Mouse (Mus musculus): ENCODE measurements at regions not wholly inside any gene's neighbourhood (a gene's known extent, or its start where the extent isn't known, plus 50 kb on each side); places are given as distances from the start of the nearest gene placed in this dataset.

DNA sequence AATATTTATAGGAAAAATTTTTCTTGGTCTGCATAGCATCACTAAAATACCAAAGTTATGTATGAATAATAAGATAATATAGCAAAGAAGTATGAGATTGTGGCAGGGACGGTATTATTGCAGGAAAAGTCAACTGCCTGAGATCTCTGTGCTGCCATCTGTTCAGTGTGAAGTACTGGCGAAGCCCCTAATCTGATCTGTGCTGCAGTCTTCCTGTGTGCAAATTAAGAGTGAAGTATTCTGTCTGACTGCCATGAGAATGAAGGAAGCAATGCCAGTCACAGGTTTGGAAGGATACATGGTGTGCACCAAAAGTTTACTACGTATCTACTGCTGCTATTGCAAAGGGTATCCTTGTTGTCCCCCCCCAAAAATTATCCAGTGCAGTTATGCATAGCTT, 501.5 kb downstream of the Rab28 start:
- DNase-seq (ENCODE audit: low spot score), result no peak

DNA sequence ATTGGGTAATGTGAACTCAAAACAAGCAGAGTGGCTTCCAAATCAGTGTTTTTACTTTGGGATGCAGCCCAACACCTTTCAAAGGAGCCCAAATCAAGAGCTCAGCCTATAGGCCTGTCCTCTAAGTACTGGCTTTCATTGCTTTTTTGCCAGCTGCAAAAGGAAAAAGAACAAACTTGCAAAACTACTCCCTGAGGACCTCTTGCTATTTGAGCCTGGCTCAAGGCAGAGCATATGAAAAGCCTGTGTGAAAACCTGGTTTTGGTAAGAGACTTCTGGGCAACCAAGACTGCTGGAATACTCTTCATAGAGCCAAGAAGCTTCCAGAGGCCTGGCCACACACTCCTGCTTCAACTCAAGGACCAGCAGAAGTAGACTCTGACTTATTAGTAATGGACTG, 503.5 kb downstream of the Rab28 start:
- no peak for DNase-seq (ENCODE audit: low spot score)

DNA sequence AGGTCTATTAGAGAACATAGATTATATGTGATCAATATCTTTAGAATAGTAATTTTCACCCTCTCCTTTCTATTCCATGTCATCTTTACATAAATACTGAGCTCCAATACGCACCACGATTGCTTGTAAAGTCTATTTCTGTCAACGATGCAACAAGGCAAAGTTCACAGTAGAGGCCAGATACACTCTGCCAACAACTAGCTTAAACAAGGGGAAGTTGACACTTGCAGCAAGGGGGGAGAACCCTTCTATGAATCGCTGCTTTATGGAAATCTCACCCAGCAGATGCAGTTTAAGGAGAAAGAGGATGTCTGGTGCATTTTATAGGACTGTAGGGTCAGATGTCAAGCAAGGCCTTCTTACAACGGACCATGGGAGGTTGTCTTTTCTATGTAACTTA, 520.8 kb downstream of the Rab28 start:
- no peak for DNase-seq (ENCODE audit: low spot score)

DNA sequence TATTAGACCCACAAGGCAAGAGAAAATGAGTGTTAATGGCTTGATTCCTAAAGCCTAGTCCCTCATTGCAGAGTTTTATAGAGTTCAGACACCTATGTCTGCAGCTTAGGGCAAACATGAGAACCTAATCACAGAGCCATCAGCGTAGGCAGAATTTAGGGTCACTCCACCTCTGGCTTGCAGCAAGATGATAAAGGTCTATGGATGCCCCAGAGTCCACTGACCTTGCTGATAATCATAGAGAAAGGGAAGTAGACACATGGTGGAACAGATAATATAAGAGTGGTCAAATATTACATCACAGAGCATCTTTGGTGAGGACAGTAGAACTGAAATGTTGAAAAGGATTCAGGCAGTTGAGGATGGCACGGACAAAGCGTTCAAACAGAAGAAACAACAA, 530.7 kb downstream of the Rab28 start:
- no peak for DNase-seq (ENCODE audit: low spot score)

DNA sequence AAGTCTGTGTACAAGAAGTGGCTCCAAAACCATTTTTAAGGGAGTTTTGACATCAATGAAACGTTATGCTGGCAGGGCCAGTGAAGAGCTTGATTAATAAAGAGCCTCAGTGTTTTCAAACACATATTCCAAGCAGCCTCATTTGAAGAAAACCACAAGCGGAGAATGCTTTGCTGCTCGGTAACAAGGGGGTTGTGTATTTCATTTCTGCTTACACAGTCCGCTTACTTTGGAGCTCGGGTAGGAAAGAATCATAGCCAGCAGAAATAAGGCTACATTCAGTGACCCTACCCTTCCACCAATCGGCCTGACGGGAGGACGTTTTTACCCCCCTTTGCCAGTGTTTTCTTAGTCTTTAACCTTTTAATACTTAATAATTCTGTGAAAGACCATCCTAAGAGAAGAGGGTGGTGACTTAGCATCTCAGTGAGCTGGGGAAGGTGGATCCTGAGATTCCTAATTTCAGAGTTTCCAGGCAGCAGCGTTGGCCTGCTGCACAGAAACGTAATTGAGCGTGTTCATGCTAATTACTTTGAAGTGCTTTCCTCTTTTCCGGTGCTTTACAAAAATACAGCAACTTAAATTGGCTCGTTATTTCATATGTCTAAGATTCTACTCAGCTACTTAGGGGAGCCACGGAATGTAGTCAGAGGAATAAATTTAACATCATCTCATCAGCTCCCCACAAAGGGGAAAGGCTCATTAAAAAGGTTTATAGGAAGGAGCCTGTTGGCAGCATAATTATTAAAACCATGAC, 541.9 kb downstream of the Rab28 start:
- no peak for DNase-seq (ENCODE audit: low spot score)

DNA sequence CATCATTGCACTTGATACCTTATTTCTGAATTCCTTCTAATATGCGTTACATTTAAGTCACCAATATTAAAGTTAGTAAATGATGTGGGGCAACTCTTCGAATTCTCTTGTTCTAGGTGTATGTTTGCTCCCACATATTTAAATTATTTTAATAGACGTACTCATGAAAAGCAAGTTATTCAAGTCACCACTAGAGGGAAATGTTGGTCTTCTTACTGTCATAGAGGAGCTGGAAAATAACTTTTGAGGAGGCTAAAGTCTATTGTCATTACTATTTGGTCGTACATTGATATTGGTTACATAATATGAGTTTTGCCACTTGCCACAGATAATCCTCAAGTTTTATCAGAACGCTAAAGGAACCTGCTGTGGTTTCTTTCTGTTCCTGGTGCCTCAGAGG, 582.9 kb downstream of the Rab28 start:
- peak; percentile 1 for DNase-seq (ENCODE audit: low spot score)

DNA sequence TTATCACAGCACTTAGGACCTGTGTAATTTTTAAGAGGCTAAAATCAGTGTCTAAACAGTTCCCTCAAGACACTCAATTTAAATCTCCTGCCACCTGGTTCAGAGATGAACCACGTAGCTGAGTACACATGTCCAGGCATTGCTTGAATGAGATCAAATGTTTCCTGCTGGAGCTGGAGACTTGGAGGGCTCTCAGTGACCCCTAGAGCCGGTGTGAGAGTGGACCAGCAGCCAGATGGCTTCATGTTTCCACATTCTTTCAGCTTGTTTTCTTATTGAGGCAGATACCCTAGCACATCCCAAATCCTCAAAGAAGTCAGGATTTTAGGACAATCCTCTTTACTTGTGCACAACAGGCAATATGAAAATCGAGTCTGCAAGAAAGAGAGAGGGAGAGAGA, 590.3 kb downstream of the Rab28 start:
- no peak for DNase-seq (ENCODE audit: low spot score)

DNA sequence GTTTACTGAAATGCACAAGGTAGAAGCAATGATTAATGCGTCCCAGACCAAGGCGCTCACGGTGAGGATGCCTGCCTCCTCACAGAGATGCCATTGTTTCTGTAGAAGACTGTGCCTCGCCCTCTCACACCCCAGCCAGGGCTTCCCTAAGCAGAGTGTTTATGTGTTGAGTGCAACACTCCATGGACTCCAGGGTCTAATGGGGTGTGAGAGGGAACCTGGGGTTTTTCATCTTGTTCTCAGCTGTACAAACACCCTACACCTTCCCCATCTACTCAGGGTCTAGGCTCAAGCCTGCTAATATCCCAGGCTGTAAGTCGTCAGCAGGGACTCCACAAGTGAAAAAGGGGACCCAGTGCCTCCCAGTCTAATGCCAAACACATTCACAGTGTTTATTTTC, 620.2 kb downstream of the Rab28 start:
- no peak for DNase-seq (ENCODE audit: low spot score)

DNA sequence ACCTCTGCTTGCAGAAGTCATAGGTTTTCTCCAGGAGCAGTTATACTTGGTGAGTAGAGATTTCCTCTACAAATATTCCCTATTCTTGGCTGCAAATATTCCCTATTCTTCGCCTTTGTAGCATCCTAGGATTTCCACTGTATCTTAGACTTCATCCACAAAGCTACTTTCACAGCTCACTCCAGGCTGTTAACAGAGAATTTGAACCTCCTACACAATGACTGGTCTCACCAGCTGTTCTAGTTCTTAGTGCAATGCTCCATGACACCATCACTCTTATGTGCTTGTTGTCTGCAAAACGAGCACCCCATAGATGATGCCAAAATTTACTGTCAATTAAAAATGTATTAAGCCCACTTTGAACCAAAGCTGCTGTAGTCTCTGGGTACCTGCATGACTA, 631.5 kb downstream of the Rab28 start:
- DNase-seq (ENCODE audit: low spot score), result no peak

DNA sequence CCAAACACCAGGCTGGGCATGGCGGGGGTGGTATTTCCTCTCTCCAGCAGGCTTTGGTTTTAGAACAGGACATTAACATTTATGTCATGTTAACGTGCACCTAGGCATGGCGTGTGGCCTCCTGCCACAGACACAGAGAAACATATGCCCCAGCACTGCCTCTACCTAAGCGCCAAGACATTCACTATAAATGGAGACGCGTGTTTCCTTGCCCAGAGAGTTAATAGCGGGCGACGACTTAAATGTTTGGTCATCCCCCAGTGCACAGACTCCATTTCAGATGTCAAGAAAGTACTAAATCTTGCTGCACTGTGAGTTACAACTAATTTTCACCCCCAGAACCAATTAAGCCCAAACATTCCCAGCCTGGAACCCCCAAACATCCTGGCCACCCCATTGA, 646.3 kb downstream of the Rab28 start:
- DNase-seq (ENCODE audit: low spot score), result no peak

DNA sequence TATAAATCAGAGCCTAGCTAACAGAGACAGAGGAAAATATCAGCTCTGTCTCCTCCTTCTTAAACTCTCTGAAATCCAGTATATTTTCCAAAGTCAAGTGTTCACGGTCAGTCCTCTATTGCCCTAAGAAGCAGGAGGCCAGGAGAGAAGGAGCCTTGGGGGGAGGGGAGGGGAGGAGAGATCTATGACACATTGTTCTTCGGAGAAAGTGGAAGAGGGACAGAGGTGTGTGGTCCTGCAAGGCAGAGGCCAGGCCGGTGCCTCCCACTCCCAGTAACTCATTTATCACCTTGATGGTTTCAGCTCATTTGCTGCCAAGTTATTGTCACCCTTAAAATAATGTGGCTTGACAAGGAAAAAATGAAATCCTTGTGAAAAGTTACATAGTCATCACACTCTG, 646.7 kb downstream of the Rab28 start:
- no peak for DNase-seq (ENCODE audit: low spot score)

DNA sequence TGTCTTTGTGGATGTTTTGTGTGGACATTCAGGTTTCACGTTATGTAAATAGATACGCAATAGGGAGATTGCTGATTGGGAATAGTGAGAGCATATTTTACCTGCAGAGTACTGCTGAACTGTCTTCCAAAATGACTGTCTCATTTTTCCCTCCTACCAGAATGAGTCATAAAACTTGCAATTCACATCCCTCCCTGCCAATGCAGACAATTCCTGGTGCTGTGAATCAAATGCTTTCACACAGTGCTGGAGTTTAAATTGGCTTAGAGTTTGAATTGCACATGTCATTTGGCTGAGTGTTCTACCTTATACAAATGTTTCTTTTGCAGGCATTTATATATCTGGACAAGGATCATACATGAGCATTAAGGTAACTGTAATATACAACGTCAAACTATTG, 649.9 kb downstream of the Rab28 start:
- DNase-seq (ENCODE audit: low spot score), result no peak

DNA sequence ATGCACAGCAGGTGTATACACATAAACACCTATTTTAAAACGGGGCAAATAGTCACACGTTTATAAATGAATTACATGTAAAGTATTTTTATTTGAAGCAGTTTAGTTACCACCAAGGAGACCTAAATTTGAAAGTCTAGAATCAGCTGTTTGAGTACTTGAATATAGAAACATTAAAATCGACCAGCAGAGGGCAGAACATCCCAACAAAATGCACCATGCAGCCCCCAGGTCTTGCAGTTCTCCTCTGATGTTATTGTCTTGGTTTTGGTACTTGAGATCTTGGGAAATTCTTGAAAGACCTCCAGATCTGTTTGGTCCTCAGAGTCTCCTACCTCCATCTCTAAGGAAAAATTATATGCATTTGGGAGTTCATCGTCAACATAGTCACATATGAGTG, 656.0 kb downstream of the Rab28 start:
- no peak for DNase-seq (ENCODE audit: low spot score)

DNA sequence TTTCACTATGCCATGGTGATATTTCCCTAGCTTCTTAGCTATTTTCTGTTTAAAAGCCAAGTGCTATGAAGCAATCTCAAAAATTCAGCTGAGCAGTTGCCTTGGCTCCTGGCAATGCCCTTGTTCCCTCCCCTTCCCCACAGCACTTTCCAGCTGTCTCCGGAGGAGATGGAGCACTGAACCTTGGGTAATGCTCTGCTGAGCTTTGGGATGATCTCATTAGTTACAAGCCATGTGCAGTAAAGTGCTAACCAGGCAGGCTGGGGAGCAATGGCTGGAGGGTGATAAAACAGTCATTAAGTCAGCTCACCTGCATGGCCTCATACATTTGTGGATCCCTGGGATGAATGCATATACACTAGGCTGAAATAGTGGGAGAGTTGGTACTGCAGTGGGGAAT, 659.4 kb downstream of the Rab28 start:
- DNase-seq (ENCODE audit: low spot score), result no peak

DNA sequence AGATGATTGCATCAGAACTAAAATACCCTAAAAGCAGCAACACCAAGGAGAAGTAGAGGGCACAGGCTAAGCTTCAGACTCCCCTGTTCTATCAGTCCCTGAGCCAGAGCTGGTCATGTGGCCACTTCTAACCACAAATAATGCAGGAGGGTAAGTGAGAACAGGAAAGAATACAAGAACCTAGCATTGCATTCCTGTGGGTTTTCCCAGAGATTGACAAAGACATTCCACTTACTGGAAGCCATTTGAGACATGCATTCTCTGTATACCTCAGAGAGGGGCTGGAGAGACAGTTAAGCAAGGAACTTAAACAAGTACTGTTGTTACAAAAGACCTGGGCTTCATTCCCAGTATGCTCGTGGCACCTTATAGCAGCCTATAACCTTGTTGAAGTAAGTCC, 662.7 kb downstream of the Rab28 start:
- peak; percentile 14 for DNase-seq (ENCODE audit: low spot score)

DNA sequence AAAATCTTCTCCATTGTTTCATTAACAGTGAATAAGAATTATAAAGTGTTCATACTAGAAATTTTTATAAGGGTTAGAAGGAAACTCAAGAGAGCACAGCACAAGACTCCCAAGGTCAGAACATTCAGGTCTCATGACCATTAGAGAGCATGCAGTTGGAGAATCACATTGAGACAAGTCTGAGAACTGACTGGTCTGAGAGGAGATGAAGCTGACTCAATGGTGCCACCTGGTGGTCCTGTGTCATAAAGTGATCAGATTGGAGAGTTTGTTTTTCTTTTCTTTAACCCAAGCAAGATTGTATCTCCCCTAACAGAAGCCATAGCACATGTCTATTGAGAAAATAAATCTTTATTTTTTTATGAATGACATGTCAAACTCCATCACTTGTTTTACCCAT, 663.5 kb downstream of the Rab28 start:
- DNase-seq (ENCODE audit: low spot score), result peak; percentile 32

DNA sequence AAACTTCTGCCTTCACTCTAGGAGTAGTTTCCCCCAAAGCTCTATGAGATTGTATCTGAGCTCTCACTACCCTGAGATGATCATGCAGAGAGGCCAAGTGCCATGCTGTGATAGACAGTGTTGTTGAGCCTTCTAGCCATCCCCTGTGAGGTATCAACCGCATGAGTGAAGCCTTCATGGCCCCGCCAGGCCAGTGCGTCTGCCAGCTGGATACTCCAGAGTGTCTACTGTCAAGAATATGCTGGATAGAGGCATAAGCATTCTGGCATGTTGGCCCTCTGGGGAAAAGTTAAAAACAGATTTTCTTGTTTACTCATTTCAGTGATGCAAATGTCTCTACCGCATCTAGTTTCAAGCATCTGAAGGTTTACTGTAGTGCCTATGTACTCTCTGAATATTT, 669.2 kb downstream of the Rab28 start:
- DNase-seq (ENCODE audit: low spot score), result no peak

DNA sequence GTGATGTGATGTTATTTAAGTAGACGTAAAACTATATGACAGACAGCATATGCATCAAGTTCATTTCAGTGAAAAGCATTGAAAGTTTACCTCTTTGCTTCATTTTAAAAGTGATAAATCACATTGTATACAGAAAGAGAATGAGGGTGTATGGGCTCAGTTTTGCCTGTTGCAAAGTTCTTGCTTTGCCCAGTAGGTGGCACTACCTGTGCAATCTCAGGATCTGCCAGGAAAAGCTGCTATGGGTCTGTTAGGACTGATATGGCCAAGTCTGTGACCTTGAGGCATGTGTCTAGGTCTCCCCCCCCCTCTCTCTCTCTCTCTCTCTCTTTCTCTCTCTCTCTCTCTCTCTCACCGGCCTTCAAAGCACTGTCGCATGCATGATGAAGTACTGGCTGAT, 701.3 kb downstream of the Rab28 start:
- DNase-seq (ENCODE audit: low spot score), result peak; percentile 1

DNA sequence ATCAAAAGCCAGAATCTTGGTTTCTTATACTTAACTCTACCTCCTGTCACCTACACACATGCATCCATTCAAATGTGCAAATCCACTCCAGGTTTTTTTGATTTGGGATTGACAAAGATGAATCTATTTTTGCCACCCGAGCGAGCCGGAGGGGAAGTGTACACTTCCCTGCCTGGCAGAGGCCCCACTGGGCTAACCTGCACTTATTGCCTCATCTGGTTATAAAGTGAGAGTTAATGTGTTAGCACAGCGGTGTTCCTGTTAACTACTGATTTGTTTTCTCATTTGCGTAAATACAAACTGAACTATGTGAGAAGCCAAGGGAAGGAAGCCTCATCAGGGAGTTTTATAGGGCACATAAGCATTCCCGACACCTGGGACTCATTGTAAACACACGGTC, 721.4 kb downstream of the Rab28 start:
- DNase-seq (ENCODE audit: low spot score), result no peak

DNA sequence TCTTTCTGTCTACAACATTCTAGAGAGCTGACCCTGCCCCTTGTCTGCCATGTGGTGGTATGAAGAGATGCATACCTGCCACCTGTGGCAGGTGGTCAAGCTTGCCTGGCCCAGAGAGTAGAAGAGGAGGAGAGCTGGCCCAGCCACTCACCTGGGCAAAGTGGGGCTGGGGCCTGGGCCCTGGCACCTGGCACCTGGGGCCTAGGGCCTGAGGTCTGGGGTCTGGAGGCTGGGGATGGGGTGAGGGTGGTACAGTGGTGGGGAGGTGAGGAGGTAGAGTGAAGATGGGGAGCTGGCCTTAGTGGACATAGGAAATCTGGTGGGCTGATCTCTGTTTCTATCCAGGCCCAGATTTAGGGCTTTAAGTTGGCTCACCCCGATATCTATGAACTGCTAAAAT, 733.1 kb downstream of the Rab28 start:
- DNase-seq (ENCODE audit: low spot score), result no peak

DNA sequence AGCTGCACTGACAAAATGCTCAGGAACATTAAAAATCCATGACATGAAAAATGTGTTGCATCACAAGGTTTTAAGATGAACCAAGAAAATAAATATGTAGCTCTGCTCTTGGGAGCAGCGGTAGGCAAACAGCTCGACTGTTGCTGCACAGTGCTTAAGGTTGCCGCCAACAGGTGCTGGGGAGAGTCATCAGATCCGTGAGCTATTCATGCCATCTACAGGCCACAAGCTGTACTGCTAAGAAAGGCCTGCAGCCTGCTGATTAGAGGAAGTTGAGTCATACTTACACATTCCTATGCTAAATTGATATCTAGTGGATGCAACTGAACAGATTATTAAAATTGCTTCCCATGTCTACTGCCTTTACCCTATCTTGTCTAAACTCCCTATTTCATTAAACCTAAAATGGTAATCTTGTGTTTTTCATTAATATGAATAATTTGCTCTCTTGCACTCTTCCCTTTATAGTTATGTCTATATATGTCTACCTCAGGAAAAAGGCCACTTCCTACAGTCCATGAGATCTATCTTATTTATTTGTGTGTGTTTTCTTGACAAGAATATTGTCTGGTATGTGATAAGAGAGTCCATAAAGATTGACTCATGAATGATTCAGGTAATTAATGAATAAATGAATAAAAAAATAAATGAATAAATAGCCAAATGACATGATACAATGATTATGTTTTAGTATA, 754.9 kb downstream of the Rab28 start:
- peak; percentile 24 for DNase-seq (ENCODE audit: low spot score)

DNA sequence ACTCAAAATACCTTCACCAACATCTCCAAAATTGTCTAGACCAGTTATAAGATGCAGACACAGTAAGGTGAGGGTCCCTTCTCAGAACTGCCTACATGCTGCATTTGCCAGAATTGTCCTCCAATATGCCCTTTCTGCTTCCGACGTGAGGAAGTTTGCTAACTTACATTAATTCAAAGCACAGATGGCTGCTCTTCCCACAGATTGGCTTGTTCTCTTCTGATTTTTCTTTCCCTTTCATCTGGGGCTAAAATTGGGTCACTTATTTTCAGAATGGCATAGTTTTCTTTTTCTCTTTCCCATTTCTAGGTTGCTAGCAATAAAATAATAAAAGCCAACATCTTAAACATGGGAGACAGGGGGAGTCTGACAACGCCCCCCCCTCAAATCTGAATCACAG, 778.8 kb downstream of the Rab28 start:
- DNase-seq (ENCODE audit: low spot score), result no peak

DNA sequence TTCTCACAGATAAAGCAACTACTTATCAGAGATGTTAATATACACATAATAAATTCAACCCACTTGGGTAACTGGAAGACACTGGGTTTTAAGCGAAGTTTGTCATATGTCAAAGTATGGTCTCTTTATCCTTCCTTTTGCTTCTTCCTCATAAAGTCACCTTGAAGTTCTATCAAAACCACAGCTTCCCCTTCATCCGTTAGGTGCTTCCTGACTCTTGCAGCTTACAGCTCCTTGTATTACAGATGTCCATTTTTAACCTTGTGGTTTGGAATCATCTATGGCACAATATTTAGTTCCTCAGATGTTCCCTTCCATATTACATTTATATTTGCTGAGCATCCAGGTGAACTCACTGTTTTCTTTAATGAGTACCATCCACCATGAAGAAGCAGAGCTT, 787.0 kb downstream of the Rab28 start:
- DNase-seq (ENCODE audit: low spot score), result no peak

DNA sequence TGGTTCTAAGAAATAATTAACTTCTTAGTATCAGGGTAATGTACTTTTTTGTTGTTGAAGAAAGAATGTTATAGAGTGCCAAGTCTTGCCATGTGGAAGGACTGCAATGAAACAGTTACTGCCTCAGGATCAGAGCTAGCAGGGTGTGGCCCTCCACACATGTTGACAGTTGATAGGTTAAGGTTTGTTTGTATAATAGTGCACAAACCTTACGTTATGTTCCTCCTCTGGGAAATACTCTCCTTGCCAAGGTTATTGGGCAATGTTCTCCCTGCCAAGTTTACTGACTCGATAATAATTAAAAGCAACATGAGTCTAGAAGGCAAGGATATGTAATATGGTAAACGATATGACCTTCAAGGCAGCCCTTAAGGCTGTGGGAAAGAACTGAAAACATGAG, 799.2 kb downstream of the Rab28 start:
- DNase-seq (ENCODE audit: low spot score), result no peak
